Mouse (Mus musculus) cerebellum, adult (tissue): ENCODE results near the gene Slc51b.

Experiments used
- ATAC-seq: cut with Nextera tagmentation; 2 replicates; pipeline ENCODE4 v1.9.2; 2017; ENCODE audit warnings: mild to moderate bottlenecking, moderate library complexity, mixed read lengths; ENCODE audit not compliant: insufficient number of reproducible peaks, low FRiP score, low TSS enrichment

Slc51b gene

DNA sequence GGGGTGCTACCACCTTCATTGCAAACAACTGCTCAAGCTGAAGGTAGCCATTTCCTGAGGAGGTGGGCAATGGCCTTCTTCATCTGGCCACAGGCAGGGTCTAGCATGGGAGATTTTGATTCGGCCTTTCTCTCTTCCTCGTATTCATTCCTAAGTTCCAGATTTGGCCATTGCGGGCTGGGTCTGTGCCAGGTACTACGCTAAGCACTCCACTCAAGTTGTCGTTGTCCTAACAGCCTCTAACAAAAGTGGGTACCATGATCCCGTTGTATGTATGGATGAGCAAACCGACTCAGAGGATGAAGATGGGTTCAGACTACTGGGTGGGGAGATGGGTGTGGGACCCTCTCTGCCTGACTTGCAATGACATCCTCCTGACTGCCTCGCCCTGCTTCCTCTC is 12.4 kb downstream of the Slc51b start:
- no peak for ATAC-seq

DNA sequence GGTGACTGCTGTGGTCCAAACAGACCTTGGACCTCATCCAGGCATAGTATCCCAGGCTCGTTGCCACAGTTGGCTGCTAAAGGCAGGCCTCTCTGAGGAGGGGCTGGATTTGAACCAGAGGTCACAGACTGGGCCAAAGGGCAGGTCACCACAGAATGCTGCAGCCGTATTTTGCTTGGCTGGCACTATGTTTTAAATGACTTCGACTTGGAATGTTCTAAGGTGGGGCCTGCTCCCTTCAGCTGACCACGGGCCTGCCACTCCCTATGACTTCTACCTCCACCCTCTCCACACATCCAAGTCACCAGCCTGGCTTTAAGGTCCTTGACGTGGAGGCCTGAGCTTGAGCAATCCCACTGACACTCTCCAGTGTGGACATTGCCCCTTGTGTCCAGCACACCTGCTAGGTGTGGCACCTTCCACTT is 13.9 kb downstream of the Slc51b start:
- ATAC-seq: no peak

DNA sequence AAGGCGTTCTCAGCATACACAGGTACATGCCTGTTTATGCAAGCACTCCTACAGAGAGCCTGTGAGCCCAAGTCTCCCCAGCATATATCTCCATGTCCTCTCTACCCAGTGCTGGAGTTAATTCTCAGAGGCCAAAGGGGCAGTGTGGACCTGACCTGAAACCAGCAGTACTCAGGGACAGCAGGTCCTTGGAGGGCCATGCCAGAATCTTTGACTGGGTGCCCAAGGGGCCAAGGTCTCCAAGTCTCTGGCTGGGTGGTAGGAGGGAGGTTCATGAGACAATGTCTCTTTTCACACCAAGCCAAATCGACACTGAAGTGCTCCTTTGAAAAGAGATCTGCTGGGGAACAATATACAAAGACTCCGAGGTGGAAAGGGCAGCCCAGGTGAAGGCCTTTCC is 14.9 kb downstream of the Slc51b start:
- no peak for ATAC-seq

DNA sequence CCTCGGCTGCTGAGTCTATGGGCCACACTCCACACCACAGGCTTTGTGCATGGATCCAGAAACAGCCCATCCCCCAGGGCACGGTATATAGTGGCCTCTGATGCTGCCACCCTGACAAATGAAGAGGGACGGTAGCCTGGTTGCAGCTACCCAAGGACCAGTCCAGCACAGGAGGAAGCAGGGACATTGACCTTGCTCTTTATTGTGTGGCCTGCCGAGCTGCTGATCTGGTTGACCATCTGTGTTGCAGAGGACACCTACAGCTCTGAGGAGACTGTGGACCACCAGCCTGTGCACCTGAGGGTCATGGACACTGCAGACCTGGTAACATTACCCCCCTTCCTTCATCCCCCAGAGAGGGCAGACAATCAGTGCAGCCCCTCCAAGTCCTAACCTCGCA is 15.4 kb downstream of the Slc51b start:
- no peak for ATAC-seq

DNA sequence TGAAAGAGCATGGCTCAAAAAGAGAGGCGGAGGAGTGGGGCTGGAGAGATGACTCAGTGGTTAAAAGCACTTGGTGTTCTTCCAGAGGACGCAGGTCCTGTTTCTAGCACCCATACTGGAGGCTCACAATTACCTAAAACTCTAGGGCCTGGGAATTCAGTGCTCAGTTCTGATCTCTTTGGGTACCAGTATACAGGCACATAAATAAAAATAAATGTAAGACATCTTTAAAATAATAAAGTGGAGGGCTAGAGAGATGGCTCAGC is 17.6 kb downstream of the Slc51b start:
- no peak for ATAC-seq

DNA sequence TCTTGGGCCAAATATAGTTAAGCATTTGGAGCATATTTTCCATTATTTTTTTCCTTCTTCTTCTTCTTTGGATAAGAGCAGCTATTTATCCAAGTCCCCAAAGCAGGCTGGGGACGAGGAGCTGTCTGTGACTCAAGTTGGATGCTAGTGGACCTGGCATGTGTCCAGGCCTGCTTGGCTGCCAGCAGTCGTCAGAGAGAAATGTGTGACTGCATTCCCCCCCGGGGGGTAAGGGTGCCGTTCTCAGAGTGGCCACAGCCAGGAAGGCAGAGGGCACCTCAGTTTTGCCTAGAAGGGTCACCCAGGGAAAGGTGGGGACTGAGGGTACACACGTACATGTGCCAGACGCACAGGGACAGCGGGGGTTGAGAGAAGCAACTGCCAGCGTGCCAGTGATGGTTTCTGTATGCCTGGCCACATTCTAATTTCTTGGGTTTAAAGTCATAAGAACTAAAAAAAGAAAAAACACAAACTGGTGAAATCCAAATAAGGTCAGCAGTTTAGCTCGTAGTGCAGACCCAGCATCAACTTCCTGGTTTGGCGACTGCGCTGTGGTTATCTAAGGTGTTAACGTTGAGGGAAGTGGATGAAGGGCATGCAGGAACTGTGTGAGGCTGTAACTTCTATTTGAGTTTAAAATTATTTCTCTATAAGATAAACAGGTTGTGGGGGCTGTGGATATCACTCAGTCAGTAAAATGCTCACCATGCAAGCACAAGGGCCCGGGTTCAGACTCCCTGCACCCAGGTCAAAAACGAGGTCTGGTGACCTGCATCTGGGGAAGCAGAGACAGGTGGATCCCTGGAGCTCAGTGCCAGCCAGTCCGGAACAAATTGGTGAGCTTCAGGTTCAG is 18.2 kb downstream of the Slc51b start:
- no peak; the same call in 1 of the 2 replicates for ATAC-seq

DNA sequence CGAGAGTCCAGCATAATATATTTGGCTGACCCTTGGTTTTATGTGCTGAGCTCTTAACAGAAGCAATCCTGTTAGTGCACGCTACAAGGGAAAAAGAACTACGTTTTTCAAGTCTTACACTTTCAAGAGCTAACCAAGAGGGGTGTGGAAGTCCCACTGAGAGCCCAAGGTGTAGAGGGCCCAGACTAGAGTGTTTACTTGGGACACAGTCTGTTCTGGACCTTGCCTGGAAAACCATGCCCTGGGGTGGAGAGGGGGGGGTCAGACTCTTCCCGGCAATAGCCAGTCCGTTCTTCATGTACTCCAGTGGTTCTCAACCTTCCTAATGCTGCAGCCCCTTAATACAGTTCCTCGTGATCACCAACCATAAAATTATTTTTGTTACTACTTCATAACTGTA is 22.8 kb downstream of the Slc51b start:
- no peak for ATAC-seq

DNA sequence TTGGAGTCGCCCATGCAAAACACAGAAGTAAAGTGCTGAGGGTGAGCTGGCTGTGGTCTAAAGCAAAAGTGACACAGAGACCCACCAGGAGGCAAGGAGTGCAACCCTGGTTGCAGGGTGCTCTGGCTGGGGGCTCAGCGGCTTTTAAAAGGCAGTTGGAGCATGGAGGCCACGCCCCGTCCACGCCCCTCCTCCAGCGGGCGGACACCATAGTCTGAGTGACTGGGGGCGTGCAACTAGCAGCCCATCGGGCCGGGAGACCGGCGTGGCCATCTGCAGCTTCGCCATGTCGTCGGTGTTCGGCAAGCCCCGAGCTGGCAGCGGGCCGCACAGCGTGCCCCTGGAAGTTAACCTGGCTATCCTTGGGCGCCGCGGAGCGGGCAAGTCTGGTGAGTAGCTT is 24.5 kb downstream of the Slc51b start, which contains the start of gene Rasl12:
Gene Rasl12, plus strand, starts transcription at position 228 of the 400 bp plus-strand sequence.
- no peak for ATAC-seq

DNA sequence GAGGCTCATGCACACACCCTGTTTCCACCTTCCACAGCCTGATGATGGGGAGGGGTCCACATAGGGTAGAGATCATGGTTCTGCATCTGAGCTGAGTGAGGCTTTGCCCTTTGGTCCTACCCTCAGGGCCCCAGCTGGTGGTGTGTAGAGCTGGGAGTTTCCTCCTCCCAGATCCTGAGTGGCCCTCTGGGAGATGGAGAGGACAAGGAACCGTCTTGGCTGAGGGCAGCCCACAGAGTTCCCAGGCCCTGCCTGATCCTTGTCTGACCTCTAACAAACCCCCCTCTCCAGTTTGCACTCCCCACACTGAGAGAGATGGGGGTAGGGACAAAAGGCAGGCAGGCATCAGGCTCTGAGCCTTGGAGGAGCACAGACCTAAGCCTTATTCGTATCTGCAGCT is 28.4 kb downstream of the Slc51b start:
- no peak for ATAC-seq

DNA sequence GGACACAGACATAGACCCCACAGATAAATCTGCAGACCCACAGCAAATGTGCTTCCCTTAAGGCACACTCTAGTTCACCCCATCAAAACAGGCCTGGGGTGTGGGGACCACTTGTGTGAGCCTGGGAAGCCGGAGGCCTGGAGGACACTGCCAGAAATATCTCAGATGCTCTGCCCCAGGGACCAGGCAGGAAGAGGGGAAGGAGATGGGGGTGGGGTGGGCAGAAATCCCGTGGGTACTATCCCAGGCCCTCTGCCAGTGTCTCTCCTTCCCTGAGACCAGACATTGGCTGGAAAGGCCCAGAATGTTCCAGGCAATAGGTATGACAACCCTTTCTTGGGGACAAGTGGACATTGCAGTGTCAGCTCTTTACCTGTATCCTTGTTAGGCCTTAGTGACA is 29.1 kb downstream of the Slc51b start:
- no peak for ATAC-seq

DNA sequence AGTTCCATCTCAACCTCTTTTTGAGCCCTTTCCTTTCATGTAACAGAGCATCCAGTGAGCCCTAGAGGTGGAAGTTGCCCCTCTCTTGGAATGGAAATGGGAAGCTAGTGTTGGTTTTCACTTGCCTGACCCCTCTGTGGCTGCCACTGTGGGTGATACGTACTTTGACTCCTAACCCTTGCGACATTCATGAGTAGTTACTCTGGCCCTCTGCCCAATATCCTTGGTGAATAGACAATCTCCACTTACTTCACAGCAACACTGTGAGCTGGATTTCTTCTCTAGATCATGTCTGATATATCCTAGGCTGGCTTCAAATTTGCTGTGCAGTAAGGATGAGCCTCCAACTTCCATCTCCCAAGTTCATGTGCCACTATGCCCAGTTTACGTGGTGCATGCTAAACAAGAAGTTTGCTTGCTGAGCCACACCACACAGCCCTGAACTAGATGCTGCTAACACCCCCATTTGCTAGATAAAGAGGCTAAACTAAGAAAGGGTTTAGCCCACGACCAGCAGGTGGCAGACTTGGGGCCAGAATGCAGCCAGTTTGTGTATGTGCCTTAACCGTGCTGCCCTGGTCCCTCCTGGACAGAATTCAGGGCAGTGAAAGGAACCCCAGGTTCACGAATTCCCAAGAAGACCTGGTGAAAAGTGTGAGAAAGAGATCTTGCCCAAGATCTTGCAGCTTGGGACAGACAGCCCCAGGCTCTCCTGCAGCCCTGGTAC is 30.0 kb downstream of the Slc51b start:
- ATAC-seq: no peak

DNA sequence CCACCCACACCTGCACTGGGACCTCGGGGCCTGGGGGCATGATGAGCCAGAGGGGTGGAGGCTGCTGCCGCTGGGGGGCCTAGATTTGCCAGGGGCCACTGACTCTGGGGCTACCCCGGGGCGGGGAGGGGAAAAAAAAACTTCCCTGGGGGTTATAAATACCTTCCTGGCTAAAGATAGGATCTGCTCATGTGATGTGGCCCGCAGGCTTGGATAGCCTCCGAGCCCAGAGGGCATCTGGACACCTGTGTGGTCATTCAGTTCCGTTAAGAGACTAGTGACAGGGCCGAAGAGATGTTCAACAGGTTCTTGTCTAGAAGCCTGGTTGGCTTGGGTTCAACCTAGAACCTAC is 31.2 kb downstream of the Slc51b start, which contains the start of gene Kbtbd13:
Gene Kbtbd13, minus strand, starts transcription at position 40 of the 352 bp plus-strand sequence.
- no peak for ATAC-seq

DNA sequence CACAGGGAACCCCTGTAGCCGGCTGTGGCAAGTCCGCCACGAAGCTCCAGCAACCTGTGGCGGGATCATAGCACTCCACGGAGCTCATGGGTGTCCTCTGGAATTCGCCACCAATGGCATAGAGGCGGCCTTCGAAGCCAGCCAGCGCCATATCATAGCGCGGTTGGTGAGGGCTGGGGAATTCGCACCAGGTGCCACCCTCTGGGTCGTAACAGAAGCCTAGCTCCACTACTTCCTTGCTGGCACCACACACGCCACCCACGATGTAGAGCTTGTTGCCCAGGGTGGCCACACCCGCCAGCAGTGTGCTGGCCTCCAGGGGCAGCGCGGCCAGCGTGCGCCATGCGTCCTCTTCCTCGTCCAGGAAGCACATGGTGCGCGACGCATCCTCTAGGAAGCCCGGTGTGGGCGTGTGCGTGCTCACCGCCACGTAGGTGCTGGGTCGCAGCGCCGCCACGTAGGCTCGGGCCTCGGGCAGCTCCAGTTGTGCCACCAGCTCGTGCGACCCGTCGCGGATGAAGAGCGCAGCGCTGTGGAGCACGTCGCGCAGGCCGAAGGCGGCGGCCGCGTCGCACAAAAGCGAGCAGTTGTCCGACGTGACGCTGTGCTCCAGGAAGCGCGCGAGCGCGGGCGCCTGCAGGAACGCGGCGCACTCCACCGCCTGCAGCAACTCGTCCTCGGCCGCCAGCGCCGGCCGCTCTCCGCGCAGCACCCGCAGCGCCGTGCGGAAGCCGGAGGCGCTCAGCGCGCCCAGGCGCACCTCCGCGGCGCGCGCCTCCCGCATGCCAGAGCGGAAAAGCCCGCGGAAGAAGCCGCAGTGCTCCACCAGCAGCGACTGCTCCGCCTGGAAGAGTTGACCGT is 31.8 kb downstream of the Slc51b start:
- ATAC-seq: no peak

DNA sequence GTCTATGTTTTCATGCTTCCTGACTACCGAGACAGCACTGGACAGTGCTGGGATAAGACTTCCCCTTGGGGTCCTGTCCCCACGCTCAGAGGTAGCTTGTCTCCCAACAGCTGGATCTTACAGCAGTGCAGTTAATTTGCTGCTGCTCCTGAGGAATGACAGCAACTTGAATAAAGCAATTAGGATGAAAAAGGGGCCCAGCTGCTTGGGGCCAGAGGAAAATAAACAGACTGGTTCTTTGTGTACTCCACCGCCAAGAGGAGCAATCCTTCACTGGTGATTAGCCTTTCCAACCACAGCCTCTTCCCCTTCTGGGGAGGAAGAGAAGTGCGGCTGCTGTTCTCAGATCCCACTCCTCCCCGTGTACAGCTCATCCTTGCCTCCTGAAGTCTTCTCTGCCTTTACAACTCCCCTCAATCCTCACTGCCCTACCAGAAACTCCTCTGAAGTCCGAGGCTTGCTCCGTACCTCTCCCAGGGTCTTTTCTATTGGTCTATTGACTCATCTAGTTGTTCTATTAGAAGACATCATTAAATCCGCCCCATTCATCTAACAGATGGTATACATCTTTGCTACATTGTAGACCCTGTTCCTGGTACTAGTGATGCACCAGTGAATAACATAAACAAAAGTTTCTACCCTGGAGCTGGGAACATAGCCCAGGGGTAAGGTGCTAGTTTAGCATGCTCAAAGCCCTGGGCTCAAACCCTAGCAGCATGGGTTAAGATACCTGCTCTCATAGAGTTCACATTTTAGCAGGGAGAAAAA is 36.2 kb downstream of the Slc51b start:
- no peak for ATAC-seq

DNA sequence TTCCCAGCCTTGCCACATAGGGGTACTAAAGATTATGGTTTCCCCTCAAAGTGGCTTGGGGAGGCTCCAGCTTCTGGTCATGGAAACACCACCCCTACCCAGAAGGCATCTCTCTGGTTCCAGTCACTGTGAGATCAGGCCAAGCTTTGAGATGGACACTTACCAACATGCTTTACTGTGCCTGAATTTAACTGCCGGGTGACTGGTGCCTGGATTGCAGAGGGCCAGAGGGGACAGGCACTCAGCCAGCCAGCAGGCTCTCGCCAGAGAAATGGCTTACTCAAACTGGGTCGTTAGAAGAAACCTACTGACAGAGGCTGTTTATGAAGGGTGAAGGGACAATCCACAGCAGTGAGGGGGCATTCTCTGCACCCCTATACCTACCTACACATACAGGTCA is 38.5 kb downstream of the Slc51b start:
- ATAC-seq: no peak

DNA sequence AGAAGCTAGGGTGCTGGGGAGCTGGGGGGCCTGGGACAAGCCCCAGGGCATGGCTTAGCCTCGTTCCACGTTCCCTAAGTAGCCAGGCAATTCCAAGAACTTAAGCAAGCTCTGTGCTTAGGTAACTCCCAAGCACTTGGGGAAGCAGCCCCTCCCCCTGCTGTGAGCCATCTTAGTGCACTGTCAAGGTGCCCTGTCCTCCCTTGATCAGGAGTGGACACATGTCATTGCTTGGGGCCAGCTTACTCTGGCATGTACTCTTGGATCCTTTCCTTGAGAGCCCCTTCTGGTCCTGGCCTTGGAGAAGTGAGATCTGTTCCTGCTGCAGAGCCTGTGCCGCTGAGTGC is 40.0 kb downstream of the Slc51b start:
- ATAC-seq: no peak

DNA sequence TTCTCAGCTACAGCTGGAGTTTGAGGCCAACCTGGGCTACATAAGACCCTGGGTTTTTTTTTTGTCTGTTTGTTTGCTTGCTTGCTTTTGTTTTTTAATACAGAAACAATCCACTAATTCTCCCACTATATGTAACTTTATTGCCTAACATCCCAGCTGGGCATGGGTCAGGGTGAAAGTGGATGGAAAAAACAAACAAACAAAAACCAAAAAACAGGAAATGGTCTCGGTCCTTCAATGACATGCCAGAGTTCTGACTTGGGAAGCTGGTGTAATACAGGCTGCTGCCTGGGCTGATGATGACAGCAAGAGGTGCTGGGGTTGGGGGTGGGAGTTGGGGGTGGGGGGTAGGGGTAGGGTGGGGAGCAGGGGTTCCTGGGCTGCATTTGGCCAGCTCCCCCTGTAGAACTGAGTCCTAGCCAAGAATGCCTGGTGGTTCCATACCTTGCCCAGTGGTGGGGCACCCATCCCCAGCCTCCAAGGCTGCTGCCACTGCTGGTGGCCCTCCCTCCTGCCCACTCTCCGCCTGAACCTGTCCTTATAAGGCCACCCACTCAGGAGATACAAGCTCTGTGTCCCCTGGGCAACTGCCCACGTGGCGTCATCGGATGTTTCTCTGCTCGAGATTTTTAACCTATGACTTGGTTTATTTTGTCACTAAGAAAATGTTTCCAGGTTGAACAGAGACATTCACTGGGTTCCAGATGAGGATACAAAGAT is 40.6 kb downstream of the Slc51b start:
- ATAC-seq: no peak

DNA sequence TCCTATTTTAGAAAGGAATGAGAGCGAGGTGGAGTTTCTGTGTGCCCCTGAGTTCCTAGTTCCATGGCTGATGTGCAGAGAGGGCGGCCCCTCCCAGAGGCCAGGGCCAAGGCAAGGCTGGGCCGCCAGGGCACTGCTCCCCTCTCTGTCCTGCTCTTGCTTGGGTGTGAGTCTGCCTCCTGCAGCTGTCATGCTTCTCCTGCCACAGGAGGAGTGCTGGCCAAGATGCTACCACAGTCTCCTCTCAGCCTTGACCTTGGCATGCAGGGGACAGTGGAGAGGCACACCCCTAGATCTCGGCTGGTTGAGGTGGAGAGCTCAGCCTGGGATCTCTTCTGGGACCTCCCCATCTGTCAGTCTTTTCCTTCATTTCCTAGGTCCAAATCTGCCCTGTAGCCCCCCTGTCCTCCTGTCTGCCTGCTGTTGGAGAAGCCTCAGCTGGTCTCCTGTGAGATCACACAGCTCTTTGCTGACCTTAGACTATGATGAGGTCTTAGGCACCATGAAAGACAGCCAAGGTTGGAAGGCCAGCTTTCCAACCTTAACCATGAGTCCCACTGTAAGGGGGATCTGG is 41.7 kb downstream of the Slc51b start:
- ATAC-seq: no peak

DNA sequence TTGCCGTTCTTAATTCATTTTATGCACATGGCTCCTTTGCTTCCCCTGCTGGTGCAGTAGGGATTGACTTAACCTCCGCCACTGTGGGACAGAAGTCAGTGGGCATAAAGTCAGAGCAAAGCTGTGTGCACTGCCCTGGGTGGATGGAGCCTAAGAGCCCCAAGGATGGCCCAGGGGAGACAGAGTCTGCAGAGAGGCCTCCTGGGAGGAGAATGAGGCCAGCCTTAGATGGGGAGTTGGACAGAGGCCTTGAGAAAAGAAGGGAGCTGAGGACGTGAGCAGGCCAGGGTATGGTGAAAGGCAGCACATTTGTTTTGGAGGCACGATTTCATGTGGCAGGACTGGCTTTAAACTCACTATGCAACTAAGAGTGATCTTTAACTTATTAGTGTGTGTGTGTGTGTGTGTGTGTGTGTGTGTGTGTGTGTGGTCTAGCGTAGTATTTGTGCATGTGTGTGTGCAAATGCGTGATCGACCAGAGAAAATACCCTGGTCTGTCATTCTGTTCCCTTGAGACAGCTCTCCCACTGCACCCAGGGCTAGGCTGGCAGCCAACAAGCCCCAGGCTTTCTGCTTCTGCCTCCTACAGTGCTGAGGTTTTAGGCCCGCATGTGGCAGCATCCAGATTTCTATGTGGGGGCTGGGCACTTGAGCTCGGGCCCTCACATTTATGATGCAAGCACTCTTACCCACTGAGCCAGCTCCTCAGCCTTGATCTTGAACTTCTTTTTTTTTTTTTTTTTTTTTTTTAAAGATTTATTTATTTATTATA is 47.4 kb downstream of the Slc51b start:
- no peak for ATAC-seq
